Mouse (Mus musculus) testis, adult 2 months (tissue): ENCODE data around the gene Msrb2. TPM values are rescaled to one million over a fixed set of nuclear protein-coding genes. Genes with fewer than 3 reads are reported as not detected.

Source experiments
- H3K27ac ChIP-seq: fragments of 200-500 bp; 2 replicates; pipeline ENCODE4 v1.5.1; 2012; ENCODE audit warnings: low read depth, low read length; ENCODE audit not compliant: control insufficient read depth, insufficient read depth
- H3K27me3 ChIP-seq: fragments of 200-500 bp; 2 replicates; pipeline ENCODE4 v1.6.1; 2012; ENCODE audit warnings: mild to moderate bottlenecking, low read length, moderate library complexity; ENCODE audit not compliant: control insufficient read depth, insufficient read depth
- H3K36me3 ChIP-seq: fragments of 200-500 bp; 2 replicates; pipeline ENCODE4 v1.6.1; 2012; ENCODE audit warnings: mild to moderate bottlenecking, low read length; ENCODE audit not compliant: control insufficient read depth, insufficient read depth
- H3K4me1 ChIP-seq: fragments of 200-500 bp; 2 replicates; pipeline ENCODE4 v1.6.1; 2012; ENCODE audit warnings: low read length; ENCODE audit not compliant: control insufficient read depth, insufficient read depth
- H3K4me3 ChIP-seq: fragments of 200-500 bp; 2 replicates; pipeline ENCODE4 v1.5.1; 2012; ENCODE audit warnings: low read depth, mild to moderate bottlenecking, low read length, moderate library complexity, mixed read lengths; ENCODE audit not compliant: control insufficient read depth
- CTCF ChIP-seq: fragments of 200-500 bp; IDR thresholded peaks from 2 replicates; pipeline ENCODE4 v1.5.1; 2012; ENCODE audit warnings: low read depth, mild to moderate bottlenecking, inconsistent platforms, low read length, moderate library complexity; ENCODE audit not compliant: control insufficient read depth, insufficient read depth, insufficient replicate concordance
- POLR2A ChIP-seq: fragments of 200-500 bp; IDR thresholded peaks from 2 replicates; pipeline ENCODE4 v1.6.1; 2012; ENCODE audit warnings: low read depth, mild to moderate bottlenecking, inconsistent platforms, low read length, moderate library complexity; ENCODE audit not compliant: control insufficient read depth
- polyA plus RNA-seq: library from polyadenylated mRNA; depleted of rRNA; stranded (reverse); fragments of >200 nt; gene quantifications from 2 replicates; pipeline ENCODE4 v1.2.3, GENCODE M21; 2012; rRNA removed

The Msrb2 gene
- polyA plus RNA-seq, result 7.0 and 8.4 TPM in 2 replicates

- Histone ChIP-seq H3K36me3 (no peaks in the 10 kb centered on the region), H3K27me3 (no peaks in the 10 kb centered on the region), H3K4me3 (peak within 1 kb of the TSS; percentile 87), H3K4me1 (no peaks in the 10 kb centered on the region; the same call in 1 of the 2 replicates), H3K27ac (peak within 1 kb of the TSS; percentile 21; the same call in 1 of the 2 replicates)
- 0 out of 2 replicates have a peak, but pooled peaks have one; percentile 21 for TF ChIP-seq CTCF
- TF ChIP-seq POLR2A, result no peak
These were observed at the start of gene Msrb2 for GRCm38 (mm10) chr2:19371390-19372158. TSS of gene Msrb2 (plus strand) at chr2:19371440.

DNA sequence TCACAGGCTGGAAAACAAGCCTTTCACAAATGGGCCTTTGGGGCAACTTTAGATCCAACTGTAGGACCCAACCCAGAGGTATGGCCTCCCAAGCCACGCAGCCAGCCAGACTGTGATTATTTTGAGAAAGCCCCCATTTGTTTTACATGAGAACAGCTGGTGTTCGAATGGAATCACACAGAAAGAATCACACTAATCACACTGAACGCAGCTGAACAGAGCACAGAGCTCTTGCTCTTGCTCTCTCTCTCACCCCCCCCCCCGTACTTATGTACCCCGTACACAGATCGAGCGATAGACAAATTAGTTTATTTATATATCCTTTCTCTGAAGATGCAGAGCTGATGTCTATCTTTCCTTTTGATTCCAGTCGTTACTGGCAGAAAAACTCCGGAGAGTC lies 48.8 kb upstream of the Msrb2 start:
- no peak overlapping the region for H3K4me3 ChIP-seq
- H3K27me3 ChIP-seq, result no peaks in the 10 kb centered on the region
- no peak overlapping the region for H3K27ac ChIP-seq
- H3K36me3 ChIP-seq, result no peaks in the 10 kb centered on the region
- H3K4me1 ChIP-seq, result no peaks in the 10 kb centered on the region; the same call in 1 of the 2 replicates
- TF ChIP-seq CTCF (no peak), POLR2A (no peak)

GRCm38 (mm10) chr2:19326376-19326775 lies 44.9 kb upstream of the Msrb2 start:
- no peaks in the 10 kb centered on the region for H3K27me3 ChIP-seq
- TF ChIP-seq CTCF (no peak), POLR2A (no peak)

GRCm38 (mm10) chr2:19327811-19328210 lies 43.4 kb upstream of the Msrb2 start:
- Histone ChIP-seq H3K4me3 (no peak overlapping the region), H3K4me1 (no peaks in the 10 kb centered on the region), H3K27ac (no peak overlapping the region), H3K36me3 (no peaks in the 10 kb centered on the region), H3K27me3 (no peaks in the 10 kb centered on the region)
- TF ChIP-seq CTCF (no peak), POLR2A (no peak)

More at GRCm38 (mm10) chr2:19326376-19326775, 44.9 kb upstream of the Msrb2 start:
- Histone ChIP-seq H3K4me1 (no peaks in the 10 kb centered on the region), H3K36me3 (no peaks in the 10 kb centered on the region), H3K27ac (no peak overlapping the region), H3K4me3 (no peak overlapping the region)

- H3K27ac ChIP-seq, result no peak overlapping the region
- H3K36me3 ChIP-seq, result no peaks in the 10 kb centered on the region
- peak overlapping the region; percentile 74 for H3K4me3 ChIP-seq
- no peaks in the 10 kb centered on the region; the same call in 1 of the 2 replicates for H3K4me1 ChIP-seq
- TF ChIP-seq CTCF (no peak), POLR2A (no peak)
- H3K27me3 ChIP-seq, result no peaks in the 10 kb centered on the region
These were observed 27.2 kb upstream of the Msrb2 start for GRCm38 (mm10) chr2:19343901-19344635.

- peak overlapping the region; percentile 74 for H3K4me3 ChIP-seq
- H3K4me1 ChIP-seq, result no peaks in the 10 kb centered on the region; the same call in 1 of the 2 replicates
- peak; percentile 67; the same call in 1 of the 2 replicates for TF ChIP-seq CTCF
- no peak for TF ChIP-seq POLR2A
- H3K27ac ChIP-seq, result no peak overlapping the region
- H3K27me3 ChIP-seq, result no peaks in the 10 kb centered on the region
- H3K36me3 ChIP-seq, result no peaks in the 10 kb centered on the region
These were observed 26.4 kb upstream of the Msrb2 start for GRCm38 (mm10) chr2:19344636-19345413.
